Mouse (Mus musculus): ENCODE measurements around the gene Wbp4. TPM values are rescaled to one million over a fixed set of nuclear protein-coding genes. Genes with fewer than 3 reads are reported as not detected.
"Not testable (repeated sequence)": the region's sequence is repeated elsewhere in the genome, so short reads cannot be mapped to it uniquely, and the experiment has no call there.

The Wbp4 gene
- polyA plus RNA-seq, 1 experiment from 2014 or later: 37.6 TPM

GRCm38 (mm10) chr14:79480624-79481338 is 539 bp downstream of the Wbp4 start, which contains the start of gene Elf1:
Gene Elf1 (plus strand): TSS chr14:79481194.
- Histone ChIP-seq H3K4me3 (ENCODE audit: low read depth, low read length) (peak within 1 kb of the TSS; percentile 100), H3K36me3 (ENCODE audit: insufficient read depth, low read length) (peaks cover 3% of the 10 kb centered on the region; the same call in 1 of the 2 replicates), H3K9ac (replicated peaks; ENCODE audit: low read depth) (peak within 1 kb of the TSS; percentile 100), H3K4me1 (ENCODE audit: insufficient read depth, low read depth, low read length) (peaks cover 26% of the 10 kb centered on the region), H3K27me3 (replicated peaks; ENCODE audit: insufficient read depth, low read length) (no peaks in the 10 kb centered on the region), H3K9me3 (ENCODE audit: low read length) (no peaks in the 10 kb centered on the region), H3K27ac (ENCODE audit: low read length) (peak within 1 kb of the TSS; percentile 100), H3K4me2 (replicated peaks; ENCODE audit: low read depth, low read length) (peak within 1 kb of the TSS; percentile 72)
- DNase-seq (ENCODE audit: low spot score): peak; percentile 95
- TF ChIP-seq CTCF (IDR thresholded peaks at IDR 0.05) (no peak), EP300 (IDR thresholded peaks at IDR 0.05) (no peak)
- under 1% methylated on average over 46 of the region's 96 CpGs for WGBS
- ATAC-seq: peak; percentile 86

GRCm38 (mm10) chr14:79473384-79473783 is 7.9 kb downstream of the Wbp4 start:
- Histone ChIP-seq H3K27ac (ENCODE audit: low read length) (no peak overlapping the region), H3K4me3 (ENCODE audit: low read depth, low read length) (no peak overlapping the region), H3K4me2 (replicated peaks; ENCODE audit: low read depth, low read length) (no peak overlapping the region), H3K27me3 (replicated peaks; ENCODE audit: insufficient read depth, low read length) (no peaks in the 10 kb centered on the region), H3K4me1 (ENCODE audit: insufficient read depth, low read depth, low read length) (no peaks in the 10 kb centered on the region), H3K36me3 (ENCODE audit: insufficient read depth, low read length) (peaks cover 34% of the 10 kb centered on the region), H3K9me3 (ENCODE audit: low read length) (no peaks in the 10 kb centered on the region), H3K9ac (replicated peaks; ENCODE audit: low read depth) (no peak overlapping the region)
- DNase-seq (ENCODE audit: low spot score): no peak
- TF ChIP-seq EP300 (IDR thresholded peaks at IDR 0.05): no peak
- TF ChIP-seq CTCF (IDR thresholded peaks at IDR 0.05): no peak
- no peak for ATAC-seq
- 92% methylated on average over 2 of the region's 2 CpGs for WGBS

GRCm38 (mm10) chr14:79467621-79468020 is 13.7 kb downstream of the Wbp4 start:
- H3K4me3 ChIP-seq (ENCODE audit: low read depth, low read length): no peak overlapping the region
- no peak overlapping the region for H3K9ac ChIP-seq (replicated peaks; ENCODE audit: low read depth)
- H3K27ac ChIP-seq (ENCODE audit: low read length): no peak overlapping the region
- 16% methylated on average over 3 of the region's 3 CpGs for WGBS
- peak; percentile 85 for DNase-seq (ENCODE audit: low spot score)
- ATAC-seq: no peak
- TF ChIP-seq EP300 (IDR thresholded peaks at IDR 0.05): no peak
- TF ChIP-seq CTCF (IDR thresholded peaks at IDR 0.05): peak; percentile 80
- H3K9me3 ChIP-seq (ENCODE audit: low read length): no peaks in the 10 kb centered on the region
- no peaks in the 10 kb centered on the region for H3K4me1 ChIP-seq (ENCODE audit: insufficient read depth, low read depth, low read length)
- peaks cover 32% of the 10 kb centered on the region for H3K36me3 ChIP-seq (ENCODE audit: insufficient read depth, low read length)
- H3K27me3 ChIP-seq (replicated peaks; ENCODE audit: insufficient read depth, low read length): no peaks in the 10 kb centered on the region
- no peak overlapping the region for H3K4me2 ChIP-seq (replicated peaks; ENCODE audit: low read depth, low read length)

GRCm38 (mm10) chr14:79465623-79466022 is 15.7 kb downstream of the Wbp4 start:
- 69% methylated on average over 1 of the region's 1 CpGs for whole genome bisulfite sequencing
- Histone ChIP-seq H3K4me2 (replicated peaks; ENCODE audit: low read depth, low read length) (no peak overlapping the region), H3K9ac (replicated peaks; ENCODE audit: low read depth) (no peak overlapping the region), H3K27ac (ENCODE audit: low read length) (no peak overlapping the region), H3K27me3 (replicated peaks; ENCODE audit: insufficient read depth, low read length) (no peaks in the 10 kb centered on the region), H3K4me1 (ENCODE audit: insufficient read depth, low read depth, low read length) (no peaks in the 10 kb centered on the region), H3K9me3 (ENCODE audit: low read length) (no peaks in the 10 kb centered on the region), H3K36me3 (ENCODE audit: insufficient read depth, low read length) (peaks cover 31% of the 10 kb centered on the region), H3K4me3 (ENCODE audit: low read depth, low read length) (no peak overlapping the region)
- DNase-seq (ENCODE audit: low spot score) (peak; percentile 18), ATAC-seq (no peak)
- TF ChIP-seq CTCF (IDR thresholded peaks at IDR 0.05) (0 out of 2 replicates have a peak, but pooled peaks have one; percentile 1), EP300 (IDR thresholded peaks at IDR 0.05) (no peak)

- no peak overlapping the region for H3K4me2 ChIP-seq (replicated peaks; ENCODE audit: low read depth, low read length)
- TF ChIP-seq EP300 (IDR thresholded peaks at IDR 0.05) (no peak), CTCF (IDR thresholded peaks at IDR 0.05) (no peak)
- peaks cover 10% of the 10 kb centered on the region; the same call in 1 of the 2 replicates for H3K36me3 ChIP-seq (ENCODE audit: insufficient read depth, low read length)
- 90% methylated on average over 4 of the region's 4 CpGs for WGBS
- H3K27ac ChIP-seq (ENCODE audit: low read length): no peak overlapping the region
- H3K4me1 ChIP-seq (ENCODE audit: insufficient read depth, low read depth, low read length): no peaks in the 10 kb centered on the region
- H3K9ac ChIP-seq (replicated peaks; ENCODE audit: low read depth): no peak overlapping the region
- no peak overlapping the region for H3K4me3 ChIP-seq (ENCODE audit: low read depth, low read length)
- H3K27me3 ChIP-seq (replicated peaks; ENCODE audit: insufficient read depth, low read length): no peaks in the 10 kb centered on the region
- ATAC-seq (no peak), DNase-seq (ENCODE audit: low spot score) (no peak)
- H3K9me3 ChIP-seq (ENCODE audit: low read length): no peaks in the 10 kb centered on the region
These were observed 20.3 kb downstream of the Wbp4 start for GRCm38 (mm10) chr14:79460988-79461387.

- Histone ChIP-seq H3K4me3 (ENCODE audit: low read depth, low read length) (no peak overlapping the region), H3K27ac (ENCODE audit: low read length) (no peak overlapping the region), H3K27me3 (replicated peaks; ENCODE audit: insufficient read depth, low read length) (no peaks in the 10 kb centered on the region), H3K9ac (replicated peaks; ENCODE audit: low read depth) (no peak overlapping the region), H3K4me2 (replicated peaks; ENCODE audit: low read depth, low read length) (no peak overlapping the region), H3K9me3 (ENCODE audit: low read length) (no peaks in the 10 kb centered on the region), H3K36me3 (ENCODE audit: insufficient read depth, low read length) (peaks cover 10% of the 10 kb centered on the region; the same call in 1 of the 2 replicates), H3K4me1 (ENCODE audit: insufficient read depth, low read depth, low read length) (no peaks in the 10 kb centered on the region)
- WGBS: 60% methylated on average over 1 of the region's 1 CpGs
- TF ChIP-seq CTCF (IDR thresholded peaks at IDR 0.05): no peak
- TF ChIP-seq EP300 (IDR thresholded peaks at IDR 0.05): no peak
- no peak for DNase-seq (ENCODE audit: low spot score)
- ATAC-seq: no peak
These were observed 20.9 kb downstream of the Wbp4 start for GRCm38 (mm10) chr14:79460401-79460800.

GRCm38 (mm10) chr14:79452591-79452934 is 28.8 kb downstream of the Wbp4 start:
- not testable (repeated sequence) for H3K9ac ChIP-seq (replicated peaks; ENCODE audit: low read depth); H3K4me1 ChIP-seq (ENCODE audit: insufficient read depth, low read depth, low read length); H3K9me3 ChIP-seq (ENCODE audit: low read length); H3K27me3 ChIP-seq (replicated peaks; ENCODE audit: insufficient read depth, low read length); ATAC-seq; H3K4me3 ChIP-seq (ENCODE audit: low read depth, low read length); DNase-seq (ENCODE audit: low spot score); H3K36me3 ChIP-seq (ENCODE audit: insufficient read depth, low read length); H3K27ac ChIP-seq (ENCODE audit: low read length); H3K4me2 ChIP-seq (replicated peaks; ENCODE audit: low read depth, low read length)
- WGBS: 95% methylated on average over 6 of the region's 10 CpGs
